Mouse (Mus musculus): ENCODE data around the gene Gkn1. TPM values are rescaled to one million over a fixed set of nuclear protein-coding genes. Genes with fewer than 3 reads are reported as not detected.

Gene Gkn1
- polyA plus RNA-seq (2014; fragmentation: Illumina TruSeq; extraction: RNeasy Lipid Tissue Mini Kit (QIAGEN cat#74804); ENCODE audit: insufficient read depth, low read depth, low replicate concordance): not detected

GRCm38 (mm10) chr6:87350829-87351228 lies at the start of gene Gkn1:
Gene Gkn1, minus strand, starts transcription at chr6:87350942.

GRCm38 (mm10) chr6:87388877-87389276 lies 38.1 kb upstream of the Gkn1 start, which contains the start of gene Gkn3:
Gene Gkn3, minus strand, starts transcription at chr6:87388935.

GRCm38 (mm10) chr6:87373057-87373456 lies 22.3 kb upstream of the Gkn1 start, which contains the start of gene Gkn2:
Gene Gkn2, plus strand, starts transcription at chr6:87373357.

GRCm38 (mm10) chr6:87335091-87335934 lies 15.4 kb downstream of the Gkn1 start, which contains the start of gene Antxr1:
Gene Antxr1, minus strand, starts transcription at chr6:87335821.

Other genes starting within 250 kb of the Gkn1 start
- 0.10 TPM for gene D6Ertd527e, start 246.2 kb downstream of the Gkn1 start, polyA plus RNA-seq (2014; fragmentation: Illumina TruSeq; extraction: RNeasy Lipid Tissue Mini Kit (QIAGEN cat#74804); ENCODE audit: insufficient read depth, low read depth, low replicate concordance)
- gene Antxr1, start 15.1 kb downstream of the Gkn1 start, polyA plus RNA-seq (2014; fragmentation: Illumina TruSeq; extraction: RNeasy Lipid Tissue Mini Kit (QIAGEN cat#74804); ENCODE audit: insufficient read depth, low read depth, low replicate concordance): 32.3 TPM
- gene Gkn2, start 22.4 kb upstream of the Gkn1 start, polyA plus RNA-seq (2014; fragmentation: Illumina TruSeq; extraction: RNeasy Lipid Tissue Mini Kit (QIAGEN cat#74804); ENCODE audit: insufficient read depth, low read depth, low replicate concordance): not detected
- gene Gkn3, start 38.0 kb upstream of the Gkn1 start, polyA plus RNA-seq (2014; fragmentation: Illumina TruSeq; extraction: RNeasy Lipid Tissue Mini Kit (QIAGEN cat#74804); ENCODE audit: insufficient read depth, low read depth, low replicate concordance): 7.1 TPM
- not detected for gene Bmp10, start 78.1 kb upstream of the Gkn1 start, polyA plus RNA-seq (2014; fragmentation: Illumina TruSeq; extraction: RNeasy Lipid Tissue Mini Kit (QIAGEN cat#74804); ENCODE audit: insufficient read depth, low read depth, low replicate concordance)
- 9.5 TPM for gene Arhgap25, start 182.3 kb upstream of the Gkn1 start, polyA plus RNA-seq (2014; fragmentation: Illumina TruSeq; extraction: RNeasy Lipid Tissue Mini Kit (QIAGEN cat#74804); ENCODE audit: insufficient read depth, low read depth, low replicate concordance)
- 0.12 TPM for gene Prokr1, start 239.8 kb upstream of the Gkn1 start, polyA plus RNA-seq (2014; fragmentation: Illumina TruSeq; extraction: RNeasy Lipid Tissue Mini Kit (QIAGEN cat#74804); ENCODE audit: insufficient read depth, low read depth, low replicate concordance)

All from lung, adult 10 weeks (tissue).